In the genomic region with DNA sequence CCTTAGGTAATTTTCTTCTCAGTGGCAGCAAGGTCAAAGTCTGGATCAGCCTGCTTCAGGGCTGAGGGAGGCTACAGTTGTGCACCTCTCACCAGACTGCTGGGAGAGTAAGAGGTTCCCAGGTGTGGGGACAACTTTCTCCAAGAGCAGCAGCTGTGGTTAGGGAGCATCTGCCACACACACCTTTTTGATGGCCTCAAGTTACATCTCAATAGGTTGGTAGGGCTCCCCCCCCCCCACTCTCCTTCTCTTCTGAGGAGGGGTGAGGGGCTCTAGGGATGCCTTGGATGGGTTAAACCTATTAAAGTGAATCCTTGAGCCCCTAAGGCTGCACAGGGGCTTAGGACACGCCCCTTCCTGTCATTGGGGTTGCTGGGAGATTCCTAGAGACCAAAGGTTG, we compare ENCODE assay signal across 23 mouse cellular contexts.
DNase-seq lines count a peak whose midpoint lies in the region; ATAC-seq and TF ChIP-seq lines count a peak whose summit lies in the region.
"Had no signal": no experiment of that assay in that cellular context is flagged by ENCODE, and none has a peak within 500 bp of the region (broad histone marks: within the 10 kb centered on the region; RNA-seq: fewer than 3 reads in every experiment).

No protein-coding gene starts in this region.

- H3K4me2 ChIP-seq in midbrain, embryonic 11.5 days = no peak overlapping the region
- H3K4me2 ChIP-seq in midbrain, embryonic 16.5 days (ENCODE audit: low read length) = no peak overlapping the region
- no peak overlapping the region for H3K4me2 ChIP-seq in hindbrain, postnatal 0 days (ENCODE audit: low read depth, low read length)
- H3K4me2 ChIP-seq: embryonic facial prominence, embryonic 12.5 days; forebrain, embryonic 13.5 days; forebrain, embryonic 15.5 days had no signal

- no peak overlapping the region for H3K4me3 ChIP-seq in midbrain, embryonic 11.5 days (ENCODE audit: low read depth, low read length)
- H3K4me3 ChIP-seq in midbrain, embryonic 16.5 days (ENCODE audit: low read depth, low read length) = no peak overlapping the region
- no peak overlapping the region for H3K4me3 ChIP-seq in hindbrain, postnatal 0 days (ENCODE audit: low read length)
- H3K4me3 ChIP-seq: embryonic facial prominence, embryonic 10.5 days; embryonic facial prominence, embryonic 12.5 days; forebrain, embryonic 13.5 days; forebrain, embryonic 15.5 days had no signal

- WGBS in midbrain, embryonic 11.5 days = 50% methylated on average over 1 of the region's 1 CpGs
- 43% methylated on average over 1 of the region's 1 CpGs for WGBS in midbrain, embryonic 16.5 days
- WGBS in hindbrain, postnatal 0 days = 50% methylated on average over 1 of the region's 1 CpGs

- no peaks in the 10 kb centered on the region for H3K36me3 ChIP-seq in midbrain, embryonic 11.5 days (ENCODE audit: control insufficient read depth, insufficient read depth, low read length)
- H3K36me3 ChIP-seq in midbrain, embryonic 16.5 days (ENCODE audit: control insufficient read depth, insufficient read depth, low read length) = no peaks in the 10 kb centered on the region
- H3K36me3 ChIP-seq in hindbrain, postnatal 0 days (ENCODE audit: insufficient read depth, low read length) = no peaks in the 10 kb centered on the region
- H3K36me3 ChIP-seq: embryonic facial prominence, embryonic 10.5 days; embryonic facial prominence, embryonic 12.5 days; forebrain, embryonic 15.5 days; G1E had no signal

- peaks cover 6% of the 10 kb centered on the region; the same call in 1 of the 2 replicates for H3K4me1 ChIP-seq in midbrain, embryonic 11.5 days (ENCODE audit: control insufficient read depth, insufficient read depth, low read length)
- H3K4me1 ChIP-seq in midbrain, embryonic 16.5 days (ENCODE audit: control insufficient read depth, insufficient read depth, low read length) = peaks cover 7% of the 10 kb centered on the region; the same call in 1 of the 2 replicates
- H3K4me1 ChIP-seq in hindbrain, postnatal 0 days (ENCODE audit: insufficient read depth, low read length) = no peaks in the 10 kb centered on the region

- TF ChIP-seq CTCF in hindbrain, postnatal 0 days (IDR thresholded peaks at IDR 0.05; ENCODE audit: low read depth) = no peak

- H3K27me3 ChIP-seq in midbrain, embryonic 11.5 days (ENCODE audit: control insufficient read depth, insufficient read depth, low read length) = no peaks in the 10 kb centered on the region; the same call in 1 of the 2 replicates
- H3K27me3 ChIP-seq in midbrain, embryonic 16.5 days (ENCODE audit: control insufficient read depth, insufficient read depth, low read depth, low read length) = no peaks in the 10 kb centered on the region
- no peaks in the 10 kb centered on the region for H3K27me3 ChIP-seq in hindbrain, postnatal 0 days (ENCODE audit: insufficient read depth, low read length)
- H3K27me3 ChIP-seq: embryonic facial prominence, embryonic 12.5 days; Patski had no signal

- peak; percentile 17 for DNase-seq in midbrain, embryonic 11.5 days (ENCODE audit: low spot score, missing footprints)
- peak; percentile 91 for DNase-seq in ES-CJ7 (ENCODE audit: low read depth, low spot score)
- DNase-seq in R1 (ENCODE audit: low read depth, low spot score) = peak; percentile 95
- no peak for DNase-seq in spleen, postnatal 14 days (ENCODE audit: low spot score in 2 of 2)
- no peak for DNase-seq in heart, adult 9 months (ENCODE audit: low spot score in 2 of 2)
- DNase-seq in hindbrain, postnatal 0 days (ENCODE audit: low spot score) = no peak
- DNase-seq: adrenal gland, adult 8-10 months; adrenal gland, postnatal 14 days; adrenal gland, postnatal 36 days; cerebellum, adult 11-12 months; cerebellum, adult 2 months; cerebellum, adult 9-10 months; cerebellum, postnatal 10 days; cerebellum, postnatal 25 days; forebrain, postnatal 0 days had no signal

- no peak overlapping the region for H3K27ac ChIP-seq in midbrain, embryonic 11.5 days (ENCODE audit: low read depth, low read length)
- H3K27ac ChIP-seq in midbrain, embryonic 16.5 days (ENCODE audit: low read length) = no peak overlapping the region
- no peak overlapping the region for H3K27ac ChIP-seq in hindbrain, postnatal 0 days
- H3K27ac ChIP-seq: embryonic facial prominence, embryonic 10.5 days; embryonic facial prominence, embryonic 12.5 days; forebrain, embryonic 13.5 days; forebrain, embryonic 15.5 days had no signal

- no peak for ATAC-seq in midbrain, embryonic 11.5 days (ENCODE audit: low FRiP score)
- no peak for ATAC-seq in midbrain, embryonic 16.5 days
- ATAC-seq in hindbrain, postnatal 0 days = no peak
- ATAC-seq: activated CD4-positive, CD25-positive, alpha-beta regulatory T cell, adult 4 months; forebrain, embryonic 13.5 days; forebrain, embryonic 15.5 days; forebrain, postnatal 0 days; Patski had no signal

- no peaks in the 10 kb centered on the region for H3K9me3 ChIP-seq in midbrain, embryonic 11.5 days (ENCODE audit: control insufficient read depth, low read length)
- no peaks in the 10 kb centered on the region for H3K9me3 ChIP-seq in midbrain, embryonic 16.5 days (replicated peaks; ENCODE audit: control insufficient read depth, low read length, poor library complexity, severe bottlenecking)
- no peaks in the 10 kb centered on the region for H3K9me3 ChIP-seq in hindbrain, postnatal 0 days (ENCODE audit: low read length)
- H3K9me3 ChIP-seq: embryonic facial prominence, embryonic 10.5 days; embryonic facial prominence, embryonic 12.5 days; forebrain, embryonic 13.5 days; forebrain, embryonic 15.5 days; G1E had no signal

- H3K9ac ChIP-seq in midbrain, embryonic 11.5 days (ENCODE audit: low read length) = no peak overlapping the region
- no peak overlapping the region for H3K9ac ChIP-seq in midbrain, embryonic 16.5 days (ENCODE audit: low read depth, low read length)
- H3K9ac ChIP-seq in hindbrain, postnatal 0 days (replicated peaks; ENCODE audit: low read length) = no peak overlapping the region
- H3K9ac ChIP-seq: embryonic facial prominence, embryonic 12.5 days; forebrain, embryonic 13.5 days; forebrain, embryonic 15.5 days; forebrain, postnatal 0 days had no signal

Comparison
In these comparisons a context has a peak if more than half of its experiments do, and no peak if none do; other contexts are left out.
1. DNase-seq: peak in midbrain, embryonic 11.5 days (single experiment), ES-CJ7 (single experiment) and R1 (single experiment); none in spleen, postnatal 14 days (0 of 2), heart, adult 9 months (0 of 2) and hindbrain, postnatal 0 days (single experiment).